8 mouse cellular contexts compared by ENCODE assay signal in the genomic region with DNA sequence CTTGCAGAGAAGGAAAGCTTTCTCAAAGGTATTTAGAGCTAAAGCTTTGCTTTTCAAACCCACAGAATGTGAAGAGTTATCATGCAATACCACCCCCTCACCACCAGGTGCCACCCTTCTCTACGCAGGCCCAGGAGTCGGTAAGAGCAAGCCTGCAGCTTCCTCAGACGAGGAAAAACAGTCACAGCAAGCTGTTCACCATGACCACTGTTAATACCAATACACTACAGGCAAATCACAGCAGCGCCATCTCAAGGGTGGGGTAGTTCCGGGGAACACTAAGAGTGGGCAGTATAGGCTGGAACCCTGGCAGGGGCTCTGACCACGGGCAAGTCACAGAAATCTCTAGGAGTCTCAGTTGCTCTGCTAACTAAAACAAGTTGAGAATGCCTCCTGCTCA.
DNase-seq lines count a peak whose midpoint lies in the region; ATAC-seq and TF ChIP-seq lines count a peak whose summit lies in the region.

No protein-coding gene starts in this region.

- H3ac ChIP-seq in C2C12 (ENCODE audit: control insufficient read depth, insufficient read length, low read depth) = no peak overlapping the region

- peak; percentile 38 to 45 for DNase-seq in cerebellum, adult 18-20 months
- DNase-seq in cerebellum, postnatal 36 days = no peak
- DNase-seq in adrenal gland, postnatal 36 days = peak; percentile 65 to 75
- peak; percentile 75 for DNase-seq in kidney, postnatal 0 days (ENCODE audit: low spot score)
- peak; percentile 24 to 62 for DNase-seq in spleen, postnatal 10 days (ENCODE audit: low spot score in 2 of 2)

- H3K27me3 ChIP-seq in C2C12 (ENCODE audit: control insufficient read depth, insufficient read depth, insufficient read length) = no peaks in the 10 kb centered on the region
- no peaks in the 10 kb centered on the region for H3K27me3 ChIP-seq in forebrain, embryonic 13.5 days
- H3K27me3 ChIP-seq in kidney, postnatal 0 days (ENCODE audit: insufficient read depth, low read length) = no peaks in the 10 kb centered on the region

- H3K27ac ChIP-seq in forebrain, embryonic 13.5 days = no peak overlapping the region
- H3K27ac ChIP-seq in kidney, postnatal 0 days = no peak overlapping the region

- peaks cover 39% of the 10 kb centered on the region for H3K36me3 ChIP-seq in C2C12 (ENCODE audit: control insufficient read depth, insufficient read depth)
- peaks cover 56% of the 10 kb centered on the region for H3K36me3 ChIP-seq in forebrain, embryonic 13.5 days (ENCODE audit: poor library complexity, severe bottlenecking)
- H3K36me3 ChIP-seq in kidney, postnatal 0 days (ENCODE audit: insufficient read depth, low read length) = peaks cover 20% of the 10 kb centered on the region; the same call in 1 of the 2 replicates

- no peak overlapping the region for H3K9ac ChIP-seq in forebrain, embryonic 13.5 days
- no peak overlapping the region for H3K9ac ChIP-seq in kidney, postnatal 0 days (ENCODE audit: low read depth, low read length)

- no peaks in the 10 kb centered on the region for H3K79me2 ChIP-seq in C2C12 (ENCODE audit: control insufficient read depth, insufficient read depth)

- ATAC-seq in forebrain, embryonic 13.5 days = peak; percentile 57
- peak; percentile 68 for ATAC-seq in kidney, postnatal 0 days (replicated peaks; ENCODE audit: low FRiP score, low read depth)
- peak; percentile 89 for ATAC-seq in megakaryocyte progenitor cell, adult 5-6 weeks (replicated peaks; ENCODE audit: poor library complexity)

- H3K79me3 ChIP-seq in C2C12 (ENCODE audit: low read depth) = no peaks in the 10 kb centered on the region

- H3K9me3 ChIP-seq in forebrain, embryonic 13.5 days (replicated peaks) = no peaks in the 10 kb centered on the region
- no peaks in the 10 kb centered on the region for H3K9me3 ChIP-seq in kidney, postnatal 0 days (replicated peaks; ENCODE audit: low read length)

- H3K4me3 ChIP-seq in C2C12 (ENCODE audit: insufficient read depth, poor library complexity, severe bottlenecking) = no peak overlapping the region
- H3K4me3 ChIP-seq in forebrain, embryonic 13.5 days = no peak overlapping the region
- no peak overlapping the region for H3K4me3 ChIP-seq in kidney, postnatal 0 days (replicated peaks; ENCODE audit: low read depth, low read length)

- TF ChIP-seq CTCF in C2C12 (IDR thresholded peaks at IDR 0.05; ENCODE audit: control insufficient read depth, insufficient read depth, insufficient read length) = peak; percentile 7
- TF ChIP-seq CTCF in kidney, postnatal 0 days (IDR thresholded peaks at IDR 0.05; ENCODE audit: low read depth) = peak; percentile 86

- no peaks in the 10 kb centered on the region for H3K4me1 ChIP-seq in forebrain, embryonic 13.5 days
- no peaks in the 10 kb centered on the region for H3K4me1 ChIP-seq in kidney, postnatal 0 days (replicated peaks; ENCODE audit: insufficient read depth, low read length)

- WGBS in forebrain, embryonic 13.5 days = 63% methylated on average over 6 of the region's 6 CpGs
- WGBS in kidney, postnatal 0 days = 66% methylated on average over 6 of the region's 6 CpGs

- H3K4me2 ChIP-seq in forebrain, embryonic 13.5 days = no peak overlapping the region
- no peak overlapping the region for H3K4me2 ChIP-seq in kidney, postnatal 0 days (ENCODE audit: low read length)

TF ChIP-seq in C2C12, 6 proteins besides CTCF, POLR2A, EP300 and RAD21:
- no peak for TF ChIP-seq USF1 (IDR thresholded peaks at IDR 0.05; ENCODE audit: low read depth)
- TF ChIP-seq MAX (IDR thresholded peaks at IDR 0.05) = no peak
- TF ChIP-seq MYOG (IDR thresholded peaks at IDR 0.05; ENCODE audit: control insufficient read depth, extremely low read depth, insufficient read length) = no peak
- no peak for TF ChIP-seq FOSL1 (IDR thresholded peaks at IDR 0.05; ENCODE audit: insufficient read depth, low read length, poor library complexity, severe bottlenecking)
- TF ChIP-seq MYOD1 (IDR thresholded peaks at IDR 0.05; ENCODE audit: control insufficient read depth, insufficient read length, low read depth) = no peak
- TF ChIP-seq CEBPB (IDR thresholded peaks at IDR 0.05; ENCODE audit: low read depth) = no peak

Comparison
In these comparisons a context has a peak if more than half of its experiments do, and no peak if none do; other contexts are left out.
1. DNase-seq: peak in cerebellum, adult 18-20 months (2 of 2), adrenal gland, postnatal 36 days (2 of 2), kidney, postnatal 0 days (single experiment) and spleen, postnatal 10 days (2 of 2); none in cerebellum, postnatal 36 days (0 of 2).
2. Peak in every context shown above with its lines, with median percentiles within 50 percentile points of each other: ATAC-seq.